Mouse (Mus musculus) testis, adult 2 months (tissue): ENCODE data around the gene Slc5a10.

Experiments
- CTCF ChIP-seq: fragments of 200-500 bp; IDR thresholded peaks from 2 replicates; pipeline ENCODE4 v1.5.1; 2012; ENCODE audit warnings: low read depth, mild to moderate bottlenecking, inconsistent platforms, low read length, moderate library complexity; ENCODE audit not compliant: control insufficient read depth, insufficient read depth, insufficient replicate concordance
- POLR2A ChIP-seq: fragments of 200-500 bp; IDR thresholded peaks from 2 replicates; pipeline ENCODE4 v1.6.1; 2012; ENCODE audit warnings: low read depth, mild to moderate bottlenecking, inconsistent platforms, low read length, moderate library complexity; ENCODE audit not compliant: control insufficient read depth

DNA sequence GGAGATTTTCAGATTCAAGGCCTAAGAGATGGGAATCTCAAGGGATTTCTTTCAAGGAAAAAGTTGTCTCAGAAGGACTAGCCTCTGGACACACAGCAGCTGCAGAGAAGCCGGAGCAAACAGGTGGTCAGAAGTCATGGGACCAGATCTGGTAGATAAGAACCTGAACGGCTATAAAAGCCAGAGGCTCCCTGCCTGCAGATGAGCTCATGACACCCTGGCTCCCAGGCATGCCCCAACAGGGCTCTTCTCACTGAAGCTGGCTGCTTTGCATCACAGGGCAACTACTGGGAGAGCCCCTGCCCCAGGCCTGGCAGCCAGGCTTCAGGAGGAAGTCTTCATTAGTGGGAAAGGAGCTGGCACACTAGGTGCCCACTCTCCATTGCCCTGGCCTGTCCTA, 45.3 kb downstream of the Slc5a10 start:
- TF ChIP-seq POLR2A (no peak), CTCF (no peak)
